Mouse (Mus musculus) olfactory bulb, adult 2 months (tissue): ENCODE data around the gene Adamts3.

Experiments
- CTCF ChIP-seq: fragments of 200-500 bp; IDR thresholded peaks from 2 replicates; pipeline ENCODE4 v1.5.1; 2012; ENCODE audit warnings: low read depth, mild to moderate bottlenecking, low read length, moderate library complexity; ENCODE audit not compliant: insufficient read depth
- POLR2A ChIP-seq: fragments of 200-500 bp; IDR thresholded peaks from 2 replicates; pipeline ENCODE4 v1.6.1; 2012; ENCODE audit warnings: mild to moderate bottlenecking, low read depth, low read length, moderate library complexity; ENCODE audit not compliant: insufficient read depth

- TF ChIP-seq POLR2A (no peak), CTCF (no peak)
These were observed 104.5 kb downstream of the Adamts3 start for GRCm38 (mm10) chr5:89778610-89779009.
